Mouse (Mus musculus) ES-E14 (cell line): Measurements from ENCODE around the gene Taar3. TPM values are rescaled to one million over a fixed set of nuclear protein-coding genes. Genes with fewer than 3 reads are reported as not detected.

ENCODE experiments used
- DNase-seq: peaks from one replicate; pipeline ENCODE4 v3.0.0-alpha.2; 2013; ENCODE audit warnings: low read depth, low spot score
- H3K27ac ChIP-seq: 2 replicates; pipeline ENCODE4 v1.5.1; 2012; ENCODE audit warnings: low read depth, mild to moderate bottlenecking, low read length, moderate library complexity, mixed read lengths; ENCODE audit not compliant: poor library complexity, insufficient read depth, severe bottlenecking
- H3K36me3 ChIP-seq: 2 replicates; pipeline ENCODE4 v1.6.1; 2012; ENCODE audit warnings: mild to moderate bottlenecking, low read length, moderate library complexity, mixed read lengths; ENCODE audit not compliant: control insufficient read depth, poor library complexity, insufficient read depth, severe bottlenecking
- H3K4me1 ChIP-seq, 2 experiments: fragments of 150-350 bp in 1 of 2; sonication (generic) in 1 of 2; 2 replicates each; pipeline ENCODE4 v1.6.1; 2012; ENCODE audit warnings: low read length in 2 of 2, mild to moderate bottlenecking in 1 of 2, mixed read lengths in 1 of 2; ENCODE audit not compliant: control insufficient read depth in 2 of 2, insufficient read depth in 2 of 2, poor library complexity in 1 of 2
- H3K4me3 ChIP-seq, 2 experiments: fragments of 150-350 bp in 1 of 2; sonication (generic) in 1 of 2; 2 replicates each; pipeline ENCODE4 v1.5.1; 2012; ENCODE audit warnings: low read length in 2 of 2, low read depth in 1 of 2, mild to moderate bottlenecking in 1 of 2, mixed read lengths in 1 of 2; ENCODE audit not compliant: insufficient read depth in 1 of 2, poor library complexity in 1 of 2, severe bottlenecking in 1 of 2
- H3K9ac ChIP-seq: 2 replicates; pipeline ENCODE4 v1.6.1; 2012; ENCODE audit warnings: low read depth, mild to moderate bottlenecking, low read length, mixed read lengths; ENCODE audit not compliant: poor library complexity, insufficient read depth, severe bottlenecking
- H3K9me3 ChIP-seq: fragments of 150-350 bp; sonication (generic); 2 replicates; pipeline ENCODE4 v1.6.1; 2012; ENCODE audit warnings: low read depth, mild to moderate bottlenecking, low read length; ENCODE audit not compliant: control insufficient read depth, insufficient read depth
- CHD2 ChIP-seq: IDR thresholded peaks from 2 replicates; pipeline ENCODE4 v1.6.1; 2014; ENCODE audit warnings: mild to moderate bottlenecking, low read depth, low read length, inconsistent platforms
- HCFC1 ChIP-seq: IDR thresholded peaks from 2 replicates; pipeline ENCODE4 v1.6.1; 2012; ENCODE audit warnings: low read length, inconsistent platforms, borderline replicate concordance; ENCODE audit not compliant: insufficient read depth
- MAFK ChIP-seq: IDR thresholded peaks from 2 replicates; pipeline ENCODE4 v1.6.1; 2014; ENCODE audit warnings: mild to moderate bottlenecking, low read depth, low read length, inconsistent platforms; ENCODE audit not compliant: insufficient read depth
- ZC3H11A ChIP-seq: IDR thresholded peaks from 2 replicates; pipeline ENCODE4 v1.6.1; 2012; ENCODE audit warnings: low read depth, mild to moderate bottlenecking, inconsistent platforms, low read length, borderline replicate concordance
- ZNF384 ChIP-seq: IDR thresholded peaks from 2 replicates; pipeline ENCODE4 v1.6.1; 2012; ENCODE audit warnings: low read depth, low read length, inconsistent platforms
- in situ Hi-C, 2 experiments: fragments of 600-800 bp; cut with MboI; formaldehyde crosslinking; loops; one replicate each; pipeline ENCODE4 v1.15.1; 2025; ENCODE audit warnings: low sequenced_read_pairs in 2 of 2, inconsistent platforms in 1 of 2; ENCODE audit not compliant: unreplicated experiment in 2 of 2
- total RNA-seq: library from RNA; depleted of rRNA; stranded (reverse); fragments of 300-350 nt; gene quantifications from 2 replicates; pipeline ENCODE4 v1.2.3, GENCODE M21; 2012; rRNA removed

Taar3 gene
- not detected in 2 replicates for total RNA-seq

DNA sequence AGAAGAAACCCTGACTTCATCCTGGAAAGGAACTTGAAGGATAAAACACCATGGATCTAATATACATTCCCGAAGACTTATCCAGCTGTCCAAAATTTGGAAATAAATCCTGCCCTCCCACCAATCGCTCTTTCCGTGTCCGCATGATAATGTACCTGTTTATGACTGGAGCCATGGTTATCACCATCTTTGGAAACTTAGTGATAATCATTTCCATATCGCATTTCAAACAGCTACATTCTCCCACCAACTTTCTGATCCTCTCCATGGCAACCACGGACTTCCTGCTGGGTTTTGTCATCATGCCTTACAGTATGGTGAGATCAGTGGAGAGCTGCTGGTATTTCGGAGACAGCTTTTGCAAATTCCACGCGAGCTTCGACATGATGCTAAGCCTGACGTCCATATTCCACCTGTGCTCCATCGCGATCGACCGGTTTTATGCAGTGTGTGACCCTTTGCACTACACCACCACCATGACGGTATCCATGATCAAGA is at the start of gene Taar3:
Gene Taar3 (plus strand): TSS at position 51 of the 498 bp plus-strand sequence.
- H3K9ac ChIP-seq: no peak within 1 kb of the TSS

DNA sequence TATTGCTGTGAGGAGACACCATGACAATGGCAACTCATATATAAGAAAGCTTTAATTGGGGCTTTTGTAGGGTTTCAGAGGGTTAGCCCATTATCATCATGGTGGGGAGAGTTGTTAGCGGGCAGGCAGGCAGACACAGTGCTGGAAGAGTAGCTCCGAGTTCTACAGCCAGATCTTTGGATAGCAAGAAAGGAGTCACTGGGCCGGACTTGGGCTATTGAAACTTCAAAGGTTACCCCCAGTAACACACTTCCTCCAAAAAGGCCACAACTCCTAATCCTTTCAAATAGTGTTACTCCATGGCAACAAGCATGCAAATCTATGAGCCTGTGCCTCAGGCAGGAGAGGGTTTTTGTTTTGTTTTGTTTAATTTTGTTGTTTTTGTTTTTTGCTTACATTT is 48.2 kb upstream of the Taar3 start:
- Histone ChIP-seq H3K4me1 (no peaks in the 10 kb centered on the region; a peak in 1 of 4 replicates), H3K4me3 (no peak overlapping the region), H3K9ac (no peak overlapping the region), H3K27ac (no peak overlapping the region), H3K9me3 (no peaks in the 10 kb centered on the region), H3K36me3 (no peaks in the 10 kb centered on the region)
- no peak for DNase-seq
- TF ChIP-seq HCFC1 (no peak), MAFK (no peak), CHD2 (no peak), ZC3H11A (no peak), ZNF384 (no peak)
- in situ Hi-C loops: no loop called here

More for the DNA sequence above, at the start of gene Taar3:
- DNase-seq: no peak
- Histone ChIP-seq H3K4me3 (no peak within 1 kb of the TSS), H3K27ac (no peak within 1 kb of the TSS), H3K36me3 (no peaks in the 10 kb centered on the region), H3K4me1 (no peaks in the 10 kb centered on the region; a peak in 1 of 4 replicates), H3K9me3 (no peaks in the 10 kb centered on the region)
- TF ChIP-seq ZNF384 (no peak), HCFC1 (no peak), CHD2 (no peak), MAFK (no peak), ZC3H11A (no peak)
- in situ Hi-C loops: loop anchor here in 1 of 2 experiments (25.0 kb wide), 1 partner anchor 663 kb away; no protein-coding TSS in a partner anchor

DNA sequence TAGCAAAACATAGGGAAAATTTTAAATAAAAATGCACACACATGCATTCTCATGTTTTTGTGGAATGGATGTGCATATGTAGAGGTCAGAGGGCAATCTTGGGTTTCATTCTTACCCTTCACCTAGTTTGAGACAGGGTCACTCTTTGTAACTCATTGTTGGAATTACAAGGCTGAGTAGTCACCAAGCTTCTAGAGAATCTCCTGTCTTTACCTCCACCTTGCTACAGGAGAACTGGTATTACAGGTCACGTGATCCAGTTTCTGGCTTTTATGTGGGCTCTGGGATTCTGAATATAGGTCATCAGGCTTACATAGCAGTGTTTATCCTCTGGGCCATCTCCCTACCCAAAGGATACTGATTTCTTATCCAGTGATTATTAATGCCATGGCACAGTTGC is 43.7 kb upstream of the Taar3 start:
- no peaks in the 10 kb centered on the region for H3K9me3 ChIP-seq
- no peak overlapping the region for H3K4me3 ChIP-seq
- H3K4me1 ChIP-seq: no peaks in the 10 kb centered on the region; a peak in 1 of 4 replicates
- no peak for DNase-seq
- in situ Hi-C loops: no loop called here
- no peak overlapping the region for H3K27ac ChIP-seq
- no peaks in the 10 kb centered on the region for H3K36me3 ChIP-seq
- TF ChIP-seq CHD2 (no peak), ZNF384 (no peak), ZC3H11A (no peak), MAFK (no peak), HCFC1 (no peak)
- no peak overlapping the region for H3K9ac ChIP-seq

DNA sequence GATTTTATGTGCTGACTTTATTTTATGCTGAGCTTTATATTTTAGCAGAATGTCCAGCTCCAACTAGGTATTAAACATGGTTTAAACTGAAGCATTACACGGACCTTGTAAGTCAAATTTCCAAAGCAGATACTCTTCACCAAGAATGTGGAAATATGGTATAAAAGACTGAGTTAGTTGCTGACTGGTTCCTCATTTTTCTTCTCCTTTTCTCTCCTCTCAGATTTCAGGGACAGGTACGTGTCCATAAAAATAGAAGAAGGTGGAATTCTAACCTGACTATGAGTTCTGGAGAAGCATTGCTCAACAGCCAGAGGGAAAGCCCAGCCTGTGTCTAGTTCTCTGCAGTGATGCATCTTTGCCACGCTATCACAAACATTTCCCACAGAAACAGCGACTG is 29.3 kb upstream of the Taar3 start, which contains the start of gene Taar1:
Gene Taar1 (plus strand): TSS at position 301 of the 400 bp plus-strand sequence.
- Histone ChIP-seq H3K4me1 (no peaks in the 10 kb centered on the region), H3K9ac (no peak within 1 kb of the TSS), H3K4me3 (no peak within 1 kb of the TSS), H3K9me3 (0 out of 2 replicates have a peak, but pooled peaks cover 1% of the 10 kb centered on the region), H3K36me3 (no peaks in the 10 kb centered on the region), H3K27ac (no peak within 1 kb of the TSS)
- in situ Hi-C loops: no loop called here
- DNase-seq: no peak
- TF ChIP-seq ZC3H11A: no peak
- TF ChIP-seq CHD2: no peak

DNA sequence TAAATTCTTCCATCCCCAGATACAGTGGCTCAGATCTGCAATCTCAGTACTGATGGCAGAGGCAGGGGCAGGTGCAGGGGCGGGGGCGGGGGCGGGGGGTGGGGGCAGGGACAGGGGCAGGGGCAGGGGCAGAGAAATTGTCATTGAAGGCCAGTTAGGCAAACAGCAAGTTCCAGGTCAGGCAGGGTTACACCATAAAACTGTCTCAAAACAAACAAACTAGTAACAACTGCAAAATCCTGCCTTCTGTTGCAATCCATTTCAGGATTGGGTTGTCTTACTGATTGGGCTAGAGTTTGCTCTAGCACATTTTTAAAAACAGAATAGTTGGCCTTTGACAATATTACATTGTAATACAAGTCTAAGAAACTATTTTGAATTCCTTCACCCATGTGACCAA is 26.9 kb upstream of the Taar3 start:
- H3K27ac ChIP-seq: no peak overlapping the region
- DNase-seq: no peak
- in situ Hi-C loops: no loop called here
- H3K36me3 ChIP-seq: no peaks in the 10 kb centered on the region
- no peak for TF ChIP-seq CHD2
- no peak for TF ChIP-seq MAFK
- TF ChIP-seq HCFC1: no peak
- H3K9me3 ChIP-seq: no peaks in the 10 kb centered on the region
- no peak overlapping the region for H3K9ac ChIP-seq
- no peaks in the 10 kb centered on the region for H3K4me1 ChIP-seq
- H3K4me3 ChIP-seq: no peak overlapping the region
